Mouse (Mus musculus) megakaryocyte, embryonic 14.5 days (primary cell): ENCODE measurements around the gene Gimap5.

Experiments used
- FLI1 ChIP-seq: IDR thresholded peaks from 2 replicates; pipeline ENCODE4 v1.6.1; 2012; ENCODE audit warnings: low read length, inconsistent platforms, mixed read lengths
- GATA1 ChIP-seq: IDR thresholded peaks from 3 replicates; pipeline ENCODE4 v1.6.1; 2012; ENCODE audit warnings: mixed read lengths, low read length, inconsistent platforms, borderline replicate concordance

GRCm38 (mm10) chr6:48702601-48703000 lies 43.4 kb upstream of the Gimap5 start:
- TF ChIP-seq FLI1, result no peak
- TF ChIP-seq GATA1, result no peak
